Mouse (Mus musculus): ENCODE results near the gene Met. TPM values are rescaled to one million over a fixed set of nuclear protein-coding genes. Genes with fewer than 3 reads are reported as not detected.

The Met gene
- total RNA-seq, 2 experiments from 2014 or later: 12.1 to 17.8 TPM

DNA sequence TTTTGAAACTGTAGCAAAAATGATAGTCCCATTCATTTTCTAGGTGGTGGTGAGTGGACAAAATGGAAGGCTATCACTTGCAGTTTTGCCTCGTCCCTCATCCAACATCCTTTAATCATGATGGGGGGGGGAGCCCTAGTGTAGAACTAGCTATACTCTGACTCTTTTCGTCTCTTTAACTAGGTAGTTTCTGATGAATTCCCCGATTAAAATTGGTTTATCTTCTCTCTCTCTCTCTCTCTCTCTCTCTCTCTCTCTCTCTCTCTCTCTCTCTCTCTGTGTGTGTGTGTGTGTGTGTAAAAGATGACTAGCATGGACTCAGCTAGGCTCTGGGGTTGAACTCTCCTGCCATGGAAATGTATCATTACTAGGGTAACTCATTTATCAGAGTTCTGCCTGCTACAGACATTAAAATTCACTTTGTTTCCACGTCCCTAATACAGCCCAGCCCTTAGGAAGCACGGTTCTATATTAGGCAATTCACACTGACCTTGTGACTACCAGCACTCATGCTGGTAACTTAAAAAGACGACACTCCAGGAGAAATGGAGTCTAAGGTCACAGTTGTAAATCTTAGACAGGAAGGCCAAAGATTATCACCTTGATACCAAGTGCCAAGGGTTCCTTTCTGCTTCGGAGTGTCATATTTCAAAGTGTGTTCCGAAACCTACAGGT, 126.5 kb downstream of the Met start:
- DNase-seq (ENCODE audit: low spot score in 2 of 2): no peak
- intact Hi-C loops (cut with DNase I): loop anchor here (1.0 to 5.0 kb wide), 4 partner anchors 128 to 563 kb away; partner anchors contain the start of gene Met

DNA sequence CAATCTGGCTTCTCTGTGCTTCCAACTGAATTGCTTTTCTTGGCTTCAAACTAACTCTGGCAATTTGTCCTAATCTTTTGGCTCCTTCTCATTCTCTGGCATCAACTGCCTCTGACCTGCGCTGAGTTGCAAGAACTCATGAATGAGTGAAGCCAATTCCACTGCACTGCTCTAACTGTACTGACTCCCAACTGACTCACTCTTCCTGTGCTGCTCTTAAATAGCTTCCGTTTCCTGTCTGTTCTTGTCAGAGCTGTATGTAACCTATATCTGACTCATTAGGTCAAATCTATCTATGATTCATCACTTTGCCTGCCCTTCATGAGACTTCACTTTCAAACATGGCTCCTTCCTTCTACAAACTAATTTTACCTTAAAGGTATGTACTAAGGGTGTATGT, 130.4 kb downstream of the Met start:
- intact Hi-C loops (cut with DNase I): no loop called here

GRCm38 (mm10) chr6:17595712-17596462, 132.3 kb downstream of the Met start:
- intact Hi-C loops (cut with DNase I): no loop called here
- DNase-seq (ENCODE audit: low spot score in 2 of 2): no peak

More for the DNA sequence above, 130.4 kb downstream of the Met start:
- no peak for DNase-seq (ENCODE audit: low spot score in 2 of 2)

DNA sequence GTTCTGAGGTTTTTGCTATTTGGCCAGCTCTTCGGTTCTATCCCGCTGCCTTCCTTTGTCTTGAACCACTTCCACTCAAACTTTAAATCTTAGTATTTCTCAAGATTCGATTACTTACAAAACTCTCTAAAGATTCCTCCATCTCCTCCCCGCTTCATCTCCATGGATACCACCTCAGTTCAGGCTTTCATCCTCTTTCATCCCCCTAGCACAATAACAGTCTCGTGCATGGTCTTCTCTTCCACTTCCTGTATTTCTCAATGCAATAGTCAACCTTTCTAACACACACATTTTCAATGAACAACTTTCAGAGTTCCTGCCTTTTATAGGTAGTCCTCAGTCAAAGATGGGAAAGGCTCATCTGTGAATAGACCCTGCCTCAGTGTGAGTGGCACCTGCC, 135.8 kb downstream of the Met start:
- intact Hi-C loops (cut with DNase I): no loop called here
- no peak for DNase-seq (ENCODE audit: low spot score in 2 of 2)

- intact Hi-C loops (cut with DNase I): no loop called here
- no peak for DNase-seq (ENCODE audit: low spot score in 2 of 2)
Observed at GRCm38 (mm10) chr6:17601526-17601925, 137.9 kb downstream of the Met start.

GRCm38 (mm10) chr6:17606915-17607314, 143.3 kb downstream of the Met start:
- intact Hi-C loops (cut with DNase I): no loop called here
- no peak for DNase-seq (ENCODE audit: low spot score in 2 of 2)

DNA sequence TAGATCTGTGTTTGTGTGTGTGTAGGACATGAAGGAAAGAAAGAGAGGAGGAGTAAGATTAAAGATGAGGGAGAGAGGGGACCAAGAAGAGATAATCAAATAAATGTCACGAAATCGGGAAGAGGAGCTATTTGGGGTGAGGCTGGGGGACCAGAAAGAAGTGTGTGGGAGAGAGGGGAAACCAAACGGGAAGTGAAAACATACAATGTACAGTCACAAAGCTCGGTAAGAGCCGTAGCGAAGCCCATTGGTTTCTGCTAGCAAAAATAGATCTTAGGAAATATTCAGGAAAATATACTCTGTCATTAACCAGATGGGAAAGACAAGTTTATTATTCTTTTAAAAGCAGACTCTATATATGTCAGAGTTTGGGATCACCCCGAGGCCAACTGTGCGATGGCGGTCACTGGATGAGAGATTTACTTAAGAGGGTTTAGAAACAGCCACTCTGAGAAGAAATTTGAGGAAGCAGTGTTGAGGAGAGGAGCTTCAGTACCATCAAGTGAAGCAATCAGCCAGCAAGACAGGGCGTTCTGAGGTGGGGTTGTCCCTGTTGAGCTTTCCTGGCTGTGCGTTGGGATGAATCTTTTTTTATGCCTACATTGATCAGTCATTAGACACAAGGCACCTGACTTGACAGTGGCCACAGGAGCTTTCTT, 147.9 kb downstream of the Met start:
- no peak for DNase-seq (ENCODE audit: low spot score in 2 of 2)
- intact Hi-C loops (cut with DNase I): no loop called here

- intact Hi-C loops (cut with DNase I): no loop called here
- DNase-seq (ENCODE audit: low spot score in 2 of 2): no peak
Observed at GRCm38 (mm10) chr6:17612652-17613051, 149.1 kb downstream of the Met start.

DNA sequence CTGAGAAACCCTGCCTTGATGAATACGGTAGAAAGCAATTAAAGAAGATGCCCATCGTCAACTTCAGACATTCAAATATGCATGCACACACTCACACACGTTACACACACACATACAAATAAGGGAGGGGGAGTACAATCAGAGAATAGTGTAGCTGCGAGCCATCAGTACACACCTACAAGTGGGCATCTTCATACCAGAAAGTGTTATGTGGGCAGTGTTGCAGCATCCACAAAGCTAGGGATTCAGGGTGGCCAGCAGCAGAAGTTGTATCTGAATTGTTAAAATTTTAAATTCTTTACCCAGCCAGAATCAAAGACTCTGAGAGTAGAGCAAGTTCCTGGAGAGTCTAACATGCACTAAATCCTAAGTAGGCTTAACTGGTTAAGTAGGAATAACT, 157.2 kb downstream of the Met start:
- intact Hi-C loops (cut with DNase I): no loop called here
- peak in 1 of 2 experiments; percentile 58 for DNase-seq (ENCODE audit: low spot score in 2 of 2)

GRCm38 (mm10) chr6:17621436-17621835, 157.8 kb downstream of the Met start:
- intact Hi-C loops (cut with DNase I): no loop called here
- DNase-seq (ENCODE audit: low spot score in 2 of 2): no peak

Other genes starting within 250 kb of the Met start
- gene Cav2, start 182.6 kb upstream of the Met start, total RNA-seq (2021): 10 to 100 TPM; 25.7 to 30.5 TPM
- gene Cav1, start 157.5 kb upstream of the Met start, total RNA-seq (2021): 10 to 100 TPM; 17.3 to 18.2 TPM
- gene Capza2, start 172.4 kb downstream of the Met start, total RNA-seq (2021): 100 to 1,000 TPM; 235 to 239 TPM
- 10 to 100 TPM; 34.1 to 34.4 TPM for gene St7, start 229.1 kb downstream of the Met start, total RNA-seq (2021)

Measured in left cerebral cortex, postnatal 25 days (tissue).